Mouse (Mus musculus): Measurements from ENCODE around the gene Pak6. TPM values are rescaled to one million over a fixed set of nuclear protein-coding genes. Genes with fewer than 3 reads are reported as not detected.
"Not testable (repeated sequence)": the region's sequence is repeated elsewhere in the genome, so short reads cannot be mapped to it uniquely, and the experiment has no call there.

Pak6 gene
- 0.21 TPM in 1 of 3 replicates, not detected in the others for total RNA-seq (2017)

GRCm38 (mm10) chr2:118662902-118663803, at the start of gene Pak6:
Gene Pak6, plus strand, starts transcription at chr2:118663303.
- ATAC-seq (replicated peaks; ENCODE audit: insufficient number of reproducible peaks, low FRiP score, low TSS enrichment, poor library complexity, severe bottlenecking): no peak

GRCm38 (mm10) chr2:118618013-118618412, 45.1 kb upstream of the Pak6 start:
- ATAC-seq (replicated peaks; ENCODE audit: insufficient number of reproducible peaks, low FRiP score, low TSS enrichment, poor library complexity, severe bottlenecking): no peak

GRCm38 (mm10) chr2:118620101-118620500, 43.0 kb upstream of the Pak6 start:
- no peak for ATAC-seq (replicated peaks; ENCODE audit: insufficient number of reproducible peaks, low FRiP score, low TSS enrichment, poor library complexity, severe bottlenecking)

- ATAC-seq (replicated peaks; ENCODE audit: insufficient number of reproducible peaks, low FRiP score, low TSS enrichment, poor library complexity, severe bottlenecking): no peak
Measured at GRCm38 (mm10) chr2:118620608-118621007, 42.5 kb upstream of the Pak6 start.

GRCm38 (mm10) chr2:118629276-118629675, 33.8 kb upstream of the Pak6 start:
- no peak for ATAC-seq (replicated peaks; ENCODE audit: insufficient number of reproducible peaks, low FRiP score, low TSS enrichment, poor library complexity, severe bottlenecking)

GRCm38 (mm10) chr2:118633441-118633840, 29.7 kb upstream of the Pak6 start:
- no peak for ATAC-seq (replicated peaks; ENCODE audit: insufficient number of reproducible peaks, low FRiP score, low TSS enrichment, poor library complexity, severe bottlenecking)

- ATAC-seq (replicated peaks; ENCODE audit: insufficient number of reproducible peaks, low FRiP score, low TSS enrichment, poor library complexity, severe bottlenecking): no peak
Measured at GRCm38 (mm10) chr2:118637258-118637657, 25.8 kb upstream of the Pak6 start.

GRCm38 (mm10) chr2:118637888-118638526, 25.1 kb upstream of the Pak6 start:
- ATAC-seq (replicated peaks; ENCODE audit: insufficient number of reproducible peaks, low FRiP score, low TSS enrichment, poor library complexity, severe bottlenecking): peak; percentile 77

GRCm38 (mm10) chr2:118638686-118639085, 24.4 kb upstream of the Pak6 start:
- no peak for ATAC-seq (replicated peaks; ENCODE audit: insufficient number of reproducible peaks, low FRiP score, low TSS enrichment, poor library complexity, severe bottlenecking)

- no peak for ATAC-seq (replicated peaks; ENCODE audit: insufficient number of reproducible peaks, low FRiP score, low TSS enrichment, poor library complexity, severe bottlenecking)
Measured at GRCm38 (mm10) chr2:118641147-118641546, 22.0 kb upstream of the Pak6 start.

GRCm38 (mm10) chr2:118642431-118642830, 20.7 kb upstream of the Pak6 start:
- no peak for ATAC-seq (replicated peaks; ENCODE audit: insufficient number of reproducible peaks, low FRiP score, low TSS enrichment, poor library complexity, severe bottlenecking)

- no peak for ATAC-seq (replicated peaks; ENCODE audit: insufficient number of reproducible peaks, low FRiP score, low TSS enrichment, poor library complexity, severe bottlenecking)
Measured at GRCm38 (mm10) chr2:118642942-118643341, 20.2 kb upstream of the Pak6 start.

- ATAC-seq (replicated peaks; ENCODE audit: insufficient number of reproducible peaks, low FRiP score, low TSS enrichment, poor library complexity, severe bottlenecking): no peak
Measured at GRCm38 (mm10) chr2:118646665-118647064, 16.4 kb upstream of the Pak6 start.

- ATAC-seq (replicated peaks; ENCODE audit: insufficient number of reproducible peaks, low FRiP score, low TSS enrichment, poor library complexity, severe bottlenecking): not testable (repeated sequence)
Measured at GRCm38 (mm10) chr2:118650697-118651096, 12.4 kb upstream of the Pak6 start.

- ATAC-seq (replicated peaks; ENCODE audit: insufficient number of reproducible peaks, low FRiP score, low TSS enrichment, poor library complexity, severe bottlenecking): no peak
Measured at GRCm38 (mm10) chr2:118656688-118657281, 6.3 kb upstream of the Pak6 start.

- no peak; the same call in 1 of the 2 replicates for ATAC-seq (replicated peaks; ENCODE audit: insufficient number of reproducible peaks, low FRiP score, low TSS enrichment, poor library complexity, severe bottlenecking)
Measured at GRCm38 (mm10) chr2:118658457-118658856, 4.6 kb upstream of the Pak6 start.

GRCm38 (mm10) chr2:118659077-118659476, 4.0 kb upstream of the Pak6 start:
- ATAC-seq (replicated peaks; ENCODE audit: insufficient number of reproducible peaks, low FRiP score, low TSS enrichment, poor library complexity, severe bottlenecking): no peak

- ATAC-seq (replicated peaks; ENCODE audit: insufficient number of reproducible peaks, low FRiP score, low TSS enrichment, poor library complexity, severe bottlenecking): no peak
Measured at GRCm38 (mm10) chr2:118659493-118659892, 3.6 kb upstream of the Pak6 start.

GRCm38 (mm10) chr2:118659998-118660452, 3.1 kb upstream of the Pak6 start:
- no peak for ATAC-seq (replicated peaks; ENCODE audit: insufficient number of reproducible peaks, low FRiP score, low TSS enrichment, poor library complexity, severe bottlenecking)
